Mouse (Mus musculus): ENCODE measurements around the gene Adgra1. TPM values are rescaled to one million over a fixed set of nuclear protein-coding genes. Genes with fewer than 3 reads are reported as not detected.

Adgra1 gene
- polyA plus RNA-seq, 1 experiment from 2014 or later: 11.3 TPM

DNA sequence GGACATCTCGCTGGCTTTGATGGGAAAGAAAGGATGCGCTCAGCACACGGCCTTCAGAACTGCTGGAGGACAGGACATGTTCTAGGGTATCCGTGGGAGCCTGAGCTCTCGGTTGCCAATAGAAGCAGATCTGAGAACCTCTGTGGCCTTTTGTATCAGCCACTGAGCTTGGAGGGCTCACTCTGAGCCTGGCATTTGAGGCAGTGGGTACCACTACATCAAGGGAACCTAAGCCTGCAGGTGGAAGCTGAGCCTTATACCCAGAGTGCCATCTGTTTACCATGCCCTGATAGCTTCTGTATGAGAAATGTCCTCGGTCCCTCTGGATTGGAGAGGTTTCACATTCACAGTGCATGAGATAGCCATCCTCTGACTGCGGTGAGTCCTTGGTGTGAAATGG, 62.3 kb downstream of the Adgra1 start:
- DNase-seq (ENCODE audit: low spot score, missing footprints) (peak; percentile 68), ATAC-seq (ENCODE audit: low FRiP score) (no peak)
- Histone ChIP-seq H3K27me3 (ENCODE audit: control insufficient read depth, insufficient read depth, low read length) (peaks cover 29% of the 10 kb centered on the region), H3K4me1 (ENCODE audit: control insufficient read depth, insufficient read depth, low read length) (no peaks in the 10 kb centered on the region), H3K27ac (ENCODE audit: low read depth, low read length) (no peak overlapping the region), H3K9me3 (ENCODE audit: control insufficient read depth, low read length) (no peaks in the 10 kb centered on the region), H3K36me3 (ENCODE audit: control insufficient read depth, insufficient read depth, low read length) (no peaks in the 10 kb centered on the region), H3K4me3 (ENCODE audit: low read depth, low read length) (no peak overlapping the region), H3K9ac (ENCODE audit: low read length) (no peak overlapping the region), H3K4me2 (no peak overlapping the region)
- WGBS: 83% methylated on average over 7 of the region's 7 CpGs

DNA sequence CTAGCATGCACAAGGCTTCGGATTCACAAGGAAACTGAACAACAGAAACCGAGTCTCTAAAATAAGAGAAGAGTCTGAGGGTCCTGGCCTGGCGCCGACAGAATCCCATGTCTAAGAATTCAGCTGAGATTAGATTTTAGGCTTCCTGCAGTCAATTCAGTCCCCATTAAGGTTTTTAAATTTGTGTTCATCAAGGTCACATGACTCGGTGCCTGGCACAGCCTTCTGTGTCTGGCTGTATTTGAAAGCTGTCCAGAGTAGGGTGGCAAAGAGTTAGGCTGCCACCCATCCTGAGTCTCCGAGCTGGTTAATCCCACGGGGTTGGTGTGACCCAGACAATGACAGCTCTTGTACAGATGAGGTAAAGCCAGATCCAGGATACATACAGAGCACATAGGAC, 62.8 kb downstream of the Adgra1 start:
- WGBS: 85% methylated on average over 7 of the region's 7 CpGs
- Histone ChIP-seq H3K9me3 (ENCODE audit: control insufficient read depth, low read length) (no peaks in the 10 kb centered on the region), H3K4me3 (ENCODE audit: low read depth, low read length) (no peak overlapping the region), H3K27me3 (ENCODE audit: control insufficient read depth, insufficient read depth, low read length) (peaks cover 29% of the 10 kb centered on the region), H3K36me3 (ENCODE audit: control insufficient read depth, insufficient read depth, low read length) (no peaks in the 10 kb centered on the region), H3K27ac (ENCODE audit: low read depth, low read length) (no peak overlapping the region), H3K9ac (ENCODE audit: low read length) (no peak overlapping the region), H3K4me1 (ENCODE audit: control insufficient read depth, insufficient read depth, low read length) (no peaks in the 10 kb centered on the region), H3K4me2 (no peak overlapping the region)
- ATAC-seq (ENCODE audit: low FRiP score) (no peak), DNase-seq (ENCODE audit: low spot score, missing footprints) (peak; percentile 21)

DNA sequence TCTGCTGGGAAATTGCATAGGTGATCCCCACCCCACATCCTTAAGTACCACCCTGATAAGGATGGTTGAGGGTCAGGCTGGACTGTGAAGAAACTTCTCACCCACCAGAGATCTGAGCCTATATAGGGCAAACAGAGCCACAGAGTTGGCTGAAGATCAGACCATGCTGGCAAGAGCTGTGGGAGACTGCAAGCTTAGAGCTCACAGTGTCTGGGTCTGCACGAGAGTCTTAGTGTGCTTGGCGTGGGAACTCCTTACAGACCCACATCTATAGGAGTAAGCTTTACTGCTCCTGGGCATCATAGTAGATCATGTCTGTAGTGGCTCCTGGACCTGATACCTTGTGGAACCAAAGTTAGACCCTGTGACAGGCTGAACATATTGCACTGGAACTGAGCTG, 64.6 kb downstream of the Adgra1 start:
- ATAC-seq (ENCODE audit: low FRiP score) (no peak), DNase-seq (ENCODE audit: low spot score, missing footprints) (peak; percentile 65)
- Histone ChIP-seq H3K9ac (ENCODE audit: low read length) (no peak overlapping the region), H3K4me2 (no peak overlapping the region), H3K4me1 (ENCODE audit: control insufficient read depth, insufficient read depth, low read length) (no peaks in the 10 kb centered on the region), H3K9me3 (ENCODE audit: control insufficient read depth, low read length) (no peaks in the 10 kb centered on the region), H3K27ac (ENCODE audit: low read depth, low read length) (no peak overlapping the region), H3K4me3 (ENCODE audit: low read depth, low read length) (no peak overlapping the region), H3K36me3 (ENCODE audit: control insufficient read depth, insufficient read depth, low read length) (no peaks in the 10 kb centered on the region), H3K27me3 (ENCODE audit: control insufficient read depth, insufficient read depth, low read length) (peaks cover 24% of the 10 kb centered on the region)
- WGBS: 86% methylated on average over 2 of the region's 2 CpGs

DNA sequence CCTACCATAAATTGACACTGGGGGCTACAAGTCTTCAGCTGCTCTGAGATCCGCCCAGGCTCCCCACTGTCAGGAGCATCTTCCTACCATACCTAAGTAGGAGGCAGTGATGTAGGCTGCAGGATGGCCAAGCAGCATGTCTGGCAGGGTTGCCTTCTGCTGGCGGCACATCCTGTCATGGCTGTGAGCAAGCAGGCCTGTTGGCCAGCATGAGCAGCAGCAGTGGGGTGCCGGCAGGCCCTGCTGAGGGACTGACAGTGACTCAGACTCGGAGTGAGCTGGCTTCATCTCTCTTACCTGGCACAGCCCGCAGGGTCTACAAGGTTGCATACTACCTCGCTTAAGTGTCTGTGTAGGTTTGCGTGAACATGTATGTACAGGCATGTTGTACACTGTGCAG, 65.5 kb downstream of the Adgra1 start:
- DNase-seq (ENCODE audit: low spot score, missing footprints): peak; percentile 69
- Histone ChIP-seq H3K36me3 (ENCODE audit: control insufficient read depth, insufficient read depth, low read length) (no peaks in the 10 kb centered on the region), H3K27ac (ENCODE audit: low read depth, low read length) (no peak overlapping the region), H3K9ac (ENCODE audit: low read length) (no peak overlapping the region), H3K4me3 (ENCODE audit: low read depth, low read length) (no peak overlapping the region), H3K27me3 (ENCODE audit: control insufficient read depth, insufficient read depth, low read length) (peaks cover 15% of the 10 kb centered on the region), H3K4me2 (no peak overlapping the region), H3K4me1 (ENCODE audit: control insufficient read depth, insufficient read depth, low read length) (no peaks in the 10 kb centered on the region), H3K9me3 (ENCODE audit: control insufficient read depth, low read length) (no peaks in the 10 kb centered on the region)
- 84% methylated on average over 7 of the region's 7 CpGs for WGBS
- ATAC-seq (ENCODE audit: low FRiP score): no peak

GRCm38 (mm10) chr7:139900456-139900855, 66.5 kb downstream of the Adgra1 start:
- H3K4me3 ChIP-seq (ENCODE audit: low read depth, low read length): no peak overlapping the region
- H3K4me1 ChIP-seq (ENCODE audit: control insufficient read depth, insufficient read depth, low read length): no peaks in the 10 kb centered on the region; the same call in 1 of the 2 replicates
- H3K27ac ChIP-seq (ENCODE audit: low read depth, low read length): no peak overlapping the region
- 90% methylated on average over 7 of the region's 7 CpGs for WGBS
- H3K9ac ChIP-seq (ENCODE audit: low read length): no peak overlapping the region
- H3K4me2 ChIP-seq: no peak overlapping the region
- no peaks in the 10 kb centered on the region for H3K36me3 ChIP-seq (ENCODE audit: control insufficient read depth, insufficient read depth, low read length)
- no peaks in the 10 kb centered on the region for H3K9me3 ChIP-seq (ENCODE audit: control insufficient read depth, low read length)
- peaks cover 6% of the 10 kb centered on the region for H3K27me3 ChIP-seq (ENCODE audit: control insufficient read depth, insufficient read depth, low read length)
- DNase-seq (ENCODE audit: low spot score, missing footprints) (no peak), ATAC-seq (ENCODE audit: low FRiP score) (no peak)

DNA sequence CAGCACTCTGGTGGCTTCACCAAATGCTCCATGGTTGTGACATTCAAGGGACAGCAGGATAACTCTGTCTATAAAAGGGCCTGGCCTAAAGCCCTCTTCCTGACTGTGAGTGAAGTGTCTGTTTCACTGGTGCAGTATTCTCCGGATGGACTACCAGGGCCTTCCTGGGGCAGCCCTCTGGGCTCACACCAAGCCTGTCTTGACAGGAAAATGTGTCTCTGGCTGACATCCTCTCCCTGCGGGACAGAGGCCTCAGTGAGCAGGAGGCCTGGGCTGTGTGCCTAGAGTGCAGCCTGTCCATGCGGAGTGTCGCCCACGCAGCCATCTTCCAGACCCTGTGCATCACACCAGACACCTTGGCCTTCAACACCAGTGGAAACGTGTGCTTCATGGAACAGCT, 66.9 kb downstream of the Adgra1 start:
- H3K9ac ChIP-seq (ENCODE audit: low read length): no peak overlapping the region
- no peaks in the 10 kb centered on the region for H3K9me3 ChIP-seq (ENCODE audit: control insufficient read depth, low read length)
- H3K27me3 ChIP-seq (ENCODE audit: control insufficient read depth, insufficient read depth, low read length): peaks cover 1% of the 10 kb centered on the region
- peak; percentile 12 for DNase-seq (ENCODE audit: low spot score, missing footprints)
- H3K36me3 ChIP-seq (ENCODE audit: control insufficient read depth, insufficient read depth, low read length): no peaks in the 10 kb centered on the region
- H3K4me2 ChIP-seq: no peak overlapping the region
- no peaks in the 10 kb centered on the region; the same call in 1 of the 2 replicates for H3K4me1 ChIP-seq (ENCODE audit: control insufficient read depth, insufficient read depth, low read length)
- no peak overlapping the region for H3K4me3 ChIP-seq (ENCODE audit: low read depth, low read length)
- no peak for ATAC-seq (ENCODE audit: low FRiP score)
- no peak overlapping the region for H3K27ac ChIP-seq (ENCODE audit: low read depth, low read length)
- WGBS: 94% methylated on average over 6 of the region's 6 CpGs

- Histone ChIP-seq H3K4me2 (no peak overlapping the region), H3K27me3 (ENCODE audit: control insufficient read depth, insufficient read depth, low read length) (no peaks in the 10 kb centered on the region; the same call in 1 of the 2 replicates), H3K9me3 (ENCODE audit: control insufficient read depth, low read length) (no peaks in the 10 kb centered on the region), H3K9ac (ENCODE audit: low read length) (no peak overlapping the region), H3K4me3 (ENCODE audit: low read depth, low read length) (no peak overlapping the region), H3K27ac (ENCODE audit: low read depth, low read length) (no peak overlapping the region), H3K36me3 (ENCODE audit: control insufficient read depth, insufficient read depth, low read length) (no peaks in the 10 kb centered on the region), H3K4me1 (ENCODE audit: control insufficient read depth, insufficient read depth, low read length) (no peaks in the 10 kb centered on the region; the same call in 1 of the 2 replicates)
- 25% methylated on average over 1 of the region's 1 CpGs for WGBS
- DNase-seq (ENCODE audit: low spot score, missing footprints) (peak; percentile 51), ATAC-seq (ENCODE audit: low FRiP score) (no peak)
These were observed 68.0 kb downstream of the Adgra1 start for GRCm38 (mm10) chr7:139901981-139902380.

GRCm38 (mm10) chr7:139905261-139905660, 71.3 kb downstream of the Adgra1 start:
- no peak overlapping the region for H3K4me2 ChIP-seq

DNA sequence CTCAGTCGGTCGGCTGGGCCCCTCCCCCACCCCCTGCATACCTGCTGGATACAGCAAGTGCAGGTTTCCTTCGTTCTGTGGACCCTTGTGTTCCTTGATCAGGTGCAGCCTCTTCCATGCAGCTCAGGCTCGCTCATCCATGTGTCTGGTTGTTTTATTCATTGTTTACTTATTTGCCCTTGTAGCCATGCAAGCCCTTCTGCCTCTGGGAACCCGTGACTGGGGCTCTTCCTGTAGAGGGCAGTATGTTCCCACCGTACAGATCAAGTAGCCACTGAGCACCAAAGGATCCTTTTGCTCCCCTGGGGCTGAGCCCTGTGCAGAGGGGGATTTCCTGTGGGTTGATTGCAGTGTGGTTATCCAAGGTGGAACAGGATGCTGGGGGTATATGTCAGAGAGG, 71.7 kb downstream of the Adgra1 start:
- peak overlapping the region; percentile 16; the same call in 1 of the 2 replicates for H3K9ac ChIP-seq (ENCODE audit: low read length)
- no peaks in the 10 kb centered on the region for H3K9me3 ChIP-seq (ENCODE audit: control insufficient read depth, low read length)
- 6% methylated on average over 6 of the region's 6 CpGs for WGBS
- H3K27me3 ChIP-seq (ENCODE audit: control insufficient read depth, insufficient read depth, low read length): no peaks in the 10 kb centered on the region; the same call in 1 of the 2 replicates
- H3K36me3 ChIP-seq (ENCODE audit: control insufficient read depth, insufficient read depth, low read length): no peaks in the 10 kb centered on the region
- H3K27ac ChIP-seq (ENCODE audit: low read depth, low read length): no peak overlapping the region
- H3K4me2 ChIP-seq: no peak overlapping the region
- H3K4me1 ChIP-seq (ENCODE audit: control insufficient read depth, insufficient read depth, low read length): no peaks in the 10 kb centered on the region; the same call in none of the 2 replicates
- H3K4me3 ChIP-seq (ENCODE audit: low read depth, low read length): no peak overlapping the region
- ATAC-seq (ENCODE audit: low FRiP score): peak; percentile 36; the same call in 1 of the 2 replicates
- DNase-seq (ENCODE audit: low spot score, missing footprints): peak; percentile 91

More at GRCm38 (mm10) chr7:139905261-139905660, 71.3 kb downstream of the Adgra1 start:
- 27% methylated on average over 6 of the region's 6 CpGs for WGBS
- no peaks in the 10 kb centered on the region for H3K36me3 ChIP-seq (ENCODE audit: control insufficient read depth, insufficient read depth, low read length)
- H3K9ac ChIP-seq (ENCODE audit: low read length): peak overlapping the region; percentile 16; the same call in 1 of the 2 replicates
- no peak for ATAC-seq (ENCODE audit: low FRiP score)
- DNase-seq (ENCODE audit: low spot score, missing footprints): peak; percentile 79
- no peak overlapping the region for H3K27ac ChIP-seq (ENCODE audit: low read depth, low read length)
- no peaks in the 10 kb centered on the region; the same call in 1 of the 2 replicates for H3K27me3 ChIP-seq (ENCODE audit: control insufficient read depth, insufficient read depth, low read length)
- no peaks in the 10 kb centered on the region for H3K9me3 ChIP-seq (ENCODE audit: control insufficient read depth, low read length)
- no peaks in the 10 kb centered on the region; the same call in none of the 2 replicates for H3K4me1 ChIP-seq (ENCODE audit: control insufficient read depth, insufficient read depth, low read length)
- H3K4me3 ChIP-seq (ENCODE audit: low read depth, low read length): no peak overlapping the region

Data from midbrain, embryonic 11.5 days (tissue).